Mouse (Mus musculus) intestine, embryonic 16.5 days (tissue): Measurements from ENCODE around the gene Dnmt3l. TPM values are rescaled to one million over a fixed set of nuclear protein-coding genes. Genes with fewer than 3 reads are reported as not detected.
"Not testable (repeated sequence)": the region's sequence is repeated elsewhere in the genome, so short reads cannot be mapped to it uniquely, and the experiment has no call there.

Experiments
- ATAC-seq: fragments of 200-750 bp; cut with Nextera tagmentation; 2 replicates; pipeline ENCODE4 v1.8.0; 2017; ENCODE audit warnings: moderate TSS enrichment, moderate library complexity
- H3K27ac ChIP-seq: fragments of 300-500 bp; sonication (generic); 2 replicates; pipeline ENCODE4 v1.5.1; 2014; ENCODE audit warnings: mild to moderate bottlenecking, low read length
- H3K27me3 ChIP-seq: fragments of 300-500 bp; sonication (generic); replicated peaks from 2 replicates; pipeline ENCODE4 v1.6.1; 2014; ENCODE audit warnings: low read length, control low read depth, mixed read lengths; ENCODE audit not compliant: control insufficient read depth, insufficient read depth
- H3K36me3 ChIP-seq: fragments of 300-500 bp; sonication (generic); 2 replicates; pipeline ENCODE4 v1.6.1; 2014; ENCODE audit warnings: low read length, control low read depth; ENCODE audit not compliant: control insufficient read depth, insufficient read depth
- H3K4me1 ChIP-seq: fragments of 300-500 bp; sonication (generic); 2 replicates; pipeline ENCODE4 v1.6.1; 2014; ENCODE audit warnings: low read length, control low read depth, mixed read lengths; ENCODE audit not compliant: control insufficient read depth, insufficient read depth
- H3K4me2 ChIP-seq: fragments of 300-500 bp; sonication (generic); 2 replicates; pipeline ENCODE4 v1.6.1; 2014; ENCODE audit warnings: low read depth, low read length, control low read depth
- H3K4me3 ChIP-seq: fragments of 300-500 bp; sonication (generic); 2 replicates; pipeline ENCODE4 v1.5.1; 2014; ENCODE audit warnings: mild to moderate bottlenecking, low read length
- H3K9ac ChIP-seq: fragments of 300-500 bp; sonication (generic); 2 replicates; pipeline ENCODE4 v1.6.1; 2014; ENCODE audit warnings: low read depth, low read length
- H3K9me3 ChIP-seq: fragments of 300-500 bp; sonication (generic); 2 replicates; pipeline ENCODE4 v1.6.1; 2016; ENCODE audit warnings: low read length, control low read depth; ENCODE audit not compliant: control insufficient read depth
- WGBS: fragments of 180-500 bp; shearing (Covaris S2); extraction: QIAGEN DNeasy Blood & Tissue Kit; methylation state at CpG from one replicate; pipeline ENCODE4 v1.1.7; 2014; 5-methylcytosine and 5-hydroxymethylcytosine counted together
- polyA plus RNA-seq: library from polyadenylated mRNA; unstranded; fragments of >200 nt; fragmentation: Nextera tagmentation; extraction: Ambion mirVana; gene quantifications from 2 replicates; pipeline ENCODE4 v1.2.1, GENCODE M21; 2015

Dnmt3l gene
- polyA plus RNA-seq, 1 experiment from 2014 or later, result 0.29 TPM

DNA sequence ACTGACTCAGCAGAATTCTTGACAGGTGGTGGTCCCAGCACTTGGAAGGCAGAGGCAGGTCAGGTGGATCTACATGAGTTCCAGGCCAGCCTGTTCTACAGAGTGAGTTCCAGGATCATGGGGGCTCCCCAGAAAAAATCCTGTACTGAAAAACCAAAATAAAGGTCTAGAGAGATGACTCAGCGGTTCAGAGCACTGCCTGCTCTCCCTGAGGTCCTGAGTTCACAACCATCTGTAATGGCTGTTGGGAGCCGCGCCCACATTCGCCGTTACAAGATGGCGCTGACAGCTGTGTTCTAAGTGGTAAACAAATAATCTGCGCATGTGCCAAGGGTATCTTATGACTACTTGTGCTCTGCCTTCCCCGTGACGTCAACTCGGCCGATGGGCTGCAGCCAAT, 21.8 kb upstream of the Dnmt3l start:
- WGBS, result 97% methylated on average over 6 of the region's 11 CpGs
- not testable (repeated sequence) for H3K4me2 ChIP-seq

DNA sequence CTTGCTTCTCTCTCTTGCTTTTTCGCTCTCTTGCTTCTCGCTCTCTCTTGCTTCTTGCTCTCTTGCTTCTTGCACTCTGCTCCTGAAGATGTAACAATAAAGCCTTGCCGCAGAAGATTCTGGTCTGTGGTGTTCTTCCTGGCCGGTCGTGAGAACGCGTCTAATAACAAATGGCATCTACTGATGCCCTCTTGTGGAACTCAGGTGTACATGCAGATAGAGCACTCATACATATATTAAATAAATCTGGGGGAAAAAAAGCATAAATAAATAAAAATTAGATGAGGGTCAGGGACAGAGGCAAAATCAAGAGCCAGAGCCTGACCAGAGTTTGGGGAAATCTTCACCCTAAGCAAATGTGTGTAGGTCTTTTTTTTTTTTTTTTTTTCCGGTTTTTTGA, 16.3 kb upstream of the Dnmt3l start:
- not testable (repeated sequence) for ATAC-seq, H3K36me3 ChIP-seq, H3K4me3 ChIP-seq, H3K27ac ChIP-seq, H3K4me2 ChIP-seq, H3K9ac ChIP-seq, H3K4me1 ChIP-seq, H3K9me3 ChIP-seq, H3K27me3 ChIP-seq
- WGBS, result 72% methylated on average over 6 of the region's 8 CpGs

More for the DNA sequence above, 21.8 kb upstream of the Dnmt3l start:
- not testable (repeated sequence) for H3K4me1 ChIP-seq, H3K9me3 ChIP-seq, H3K36me3 ChIP-seq, H3K27me3 ChIP-seq, H3K4me3 ChIP-seq, H3K27ac ChIP-seq, ATAC-seq, H3K9ac ChIP-seq

DNA sequence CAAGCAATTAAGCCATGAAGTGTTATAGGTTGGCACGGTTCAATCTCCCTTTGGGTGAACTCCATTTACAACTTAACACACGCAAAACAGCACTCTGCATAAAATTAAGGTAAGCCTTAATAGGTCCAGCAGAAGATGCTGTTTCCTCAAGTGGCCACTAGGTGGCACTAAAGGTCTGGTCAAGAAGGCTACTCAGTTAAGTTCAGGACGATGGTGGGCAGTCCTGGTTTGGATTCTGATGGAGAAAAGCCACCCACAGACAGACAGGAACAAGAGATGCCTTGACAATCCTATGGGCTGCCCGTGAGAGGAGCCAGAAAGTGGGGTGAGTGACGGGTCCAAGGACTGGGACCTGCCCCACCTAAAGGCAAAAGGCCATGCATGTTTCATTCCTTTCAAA, 13.6 kb upstream of the Dnmt3l start:
- Histone ChIP-seq H3K27me3 (no peaks in the 10 kb centered on the region), H3K9ac (no peak overlapping the region), H3K4me1 (no peaks in the 10 kb centered on the region), H3K4me3 (no peak overlapping the region), H3K27ac (no peak overlapping the region), H3K4me2 (no peak overlapping the region), H3K9me3 (no peaks in the 10 kb centered on the region), H3K36me3 (no peaks in the 10 kb centered on the region)
- ATAC-seq, result peak; percentile 59
- WGBS, result 3% methylated on average over 5 of the region's 5 CpGs

GRCm38 (mm10) chr10:78029080-78029479, 12.7 kb upstream of the Dnmt3l start:
- 91% methylated on average over 1 of the region's 1 CpGs for WGBS
- Histone ChIP-seq H3K4me1 (no peaks in the 10 kb centered on the region), H3K9ac (no peak overlapping the region), H3K27ac (no peak overlapping the region), H3K9me3 (no peaks in the 10 kb centered on the region), H3K27me3 (no peaks in the 10 kb centered on the region), H3K4me3 (no peak overlapping the region), H3K4me2 (no peak overlapping the region), H3K36me3 (no peaks in the 10 kb centered on the region)
- no peak for ATAC-seq

GRCm38 (mm10) chr10:78031987-78032386, 9.8 kb upstream of the Dnmt3l start:
- Histone ChIP-seq H3K9ac (no peak overlapping the region), H3K27ac (no peak overlapping the region), H3K27me3 (no peaks in the 10 kb centered on the region), H3K36me3 (no peaks in the 10 kb centered on the region), H3K4me1 (no peaks in the 10 kb centered on the region), H3K9me3 (no peaks in the 10 kb centered on the region), H3K4me2 (no peak overlapping the region), H3K4me3 (no peak overlapping the region)
- WGBS, result 63% methylated on average over 2 of the region's 2 CpGs
- peak; percentile 68 for ATAC-seq

- no peaks in the 10 kb centered on the region for H3K9me3 ChIP-seq
- no peak overlapping the region for H3K9ac ChIP-seq
- no peak overlapping the region for H3K4me3 ChIP-seq
- no peak overlapping the region for H3K4me2 ChIP-seq
- no peak overlapping the region for H3K27ac ChIP-seq
- ATAC-seq, result no peak
- no peaks in the 10 kb centered on the region for H3K36me3 ChIP-seq
- 81% methylated on average over 4 of the region's 4 CpGs for WGBS
- H3K4me1 ChIP-seq, result no peaks in the 10 kb centered on the region
- H3K27me3 ChIP-seq, result no peaks in the 10 kb centered on the region
Measured at GRCm38 (mm10) chr10:78037139-78037538, 4.6 kb upstream of the Dnmt3l start.

DNA sequence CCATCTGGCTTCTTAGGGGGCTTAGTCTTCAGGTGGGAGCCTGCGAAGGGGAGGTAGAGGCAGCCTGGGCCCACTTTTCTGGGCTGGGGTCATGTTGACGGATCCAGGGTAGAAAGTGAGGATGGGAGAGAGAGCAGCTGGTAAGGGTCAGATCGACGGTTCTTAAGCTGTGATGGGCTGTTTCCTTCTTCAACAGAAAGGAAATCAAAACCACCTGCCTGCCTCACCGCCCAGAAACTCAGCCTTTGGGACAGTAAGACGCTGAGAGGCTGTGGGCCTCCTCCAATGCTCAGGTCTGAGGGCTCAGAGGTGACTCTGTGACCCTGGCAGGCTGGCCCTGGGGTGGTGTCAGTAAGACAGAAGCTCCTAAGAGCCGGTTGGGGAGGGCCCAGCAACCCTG, 349 bp downstream of the Dnmt3l start:
- ATAC-seq, result no peak
- Histone ChIP-seq H3K27me3 (no peaks in the 10 kb centered on the region), H3K4me3 (no peak overlapping the region), H3K9ac (no peak overlapping the region), H3K9me3 (no peaks in the 10 kb centered on the region), H3K4me1 (peaks cover 3% of the 10 kb centered on the region; the same call in 1 of the 2 replicates), H3K4me2 (no peak overlapping the region), H3K36me3 (no peaks in the 10 kb centered on the region), H3K27ac (no peak overlapping the region)
- WGBS, result 76% methylated on average over 7 of the region's 7 CpGs

- no peak for ATAC-seq
- peak overlapping the region; percentile 51 for H3K4me2 ChIP-seq
- 71% methylated on average over 14 of the region's 14 CpGs for WGBS
- H3K36me3 ChIP-seq, result no peaks in the 10 kb centered on the region
- H3K4me1 ChIP-seq, result peaks cover 3% of the 10 kb centered on the region; the same call in 1 of the 2 replicates
- H3K27ac ChIP-seq, result no peak overlapping the region
- no peaks in the 10 kb centered on the region for H3K9me3 ChIP-seq
- no peaks in the 10 kb centered on the region for H3K27me3 ChIP-seq
- H3K4me3 ChIP-seq, result peak overlapping the region; percentile 23
- peak overlapping the region; percentile 60 for H3K9ac ChIP-seq
Measured at GRCm38 (mm10) chr10:78042697-78043405, 1.1 kb downstream of the Dnmt3l start.

DNA sequence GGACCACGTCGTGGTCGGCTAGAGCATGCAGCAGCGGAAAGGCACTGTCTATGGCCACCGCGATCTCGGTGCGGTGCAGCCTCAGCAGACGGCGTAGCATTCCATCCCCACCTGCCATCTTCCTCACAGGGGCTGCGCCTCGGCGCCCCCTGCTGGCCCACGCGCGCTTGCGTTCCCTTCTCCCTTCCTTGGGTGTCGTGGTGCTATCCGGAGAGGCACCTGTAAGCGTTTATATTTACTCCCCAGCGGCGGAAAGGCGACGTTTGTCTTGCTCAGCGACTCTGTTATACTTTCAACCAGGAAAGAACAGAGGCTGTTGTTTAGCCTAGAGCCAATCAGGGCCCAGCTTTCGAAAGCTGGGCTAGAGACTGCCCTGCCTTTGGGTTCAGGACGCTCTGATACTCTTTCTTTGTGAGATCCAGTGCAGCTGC, 1.7 kb downstream of the Dnmt3l start, which contains the start of gene Aire:
Gene Aire, minus strand, starts transcription at position 205 of the 431 bp plus-strand sequence.
- no peaks in the 10 kb centered on the region for H3K27me3 ChIP-seq
- peak within 1 kb of the TSS; percentile 23 for H3K4me3 ChIP-seq
- H3K4me1 ChIP-seq, result peaks cover 3% of the 10 kb centered on the region; the same call in 1 of the 2 replicates
- H3K36me3 ChIP-seq, result no peaks in the 10 kb centered on the region
- WGBS, result 2% methylated on average over 27 of the region's 27 CpGs
- peak within 1 kb of the TSS; percentile 60 for H3K9ac ChIP-seq
- ATAC-seq, result peak; percentile 86
- no peaks in the 10 kb centered on the region for H3K9me3 ChIP-seq
- peak within 1 kb of the TSS; percentile 51 for H3K4me2 ChIP-seq
- H3K27ac ChIP-seq, result no peak within 1 kb of the TSS

DNA sequence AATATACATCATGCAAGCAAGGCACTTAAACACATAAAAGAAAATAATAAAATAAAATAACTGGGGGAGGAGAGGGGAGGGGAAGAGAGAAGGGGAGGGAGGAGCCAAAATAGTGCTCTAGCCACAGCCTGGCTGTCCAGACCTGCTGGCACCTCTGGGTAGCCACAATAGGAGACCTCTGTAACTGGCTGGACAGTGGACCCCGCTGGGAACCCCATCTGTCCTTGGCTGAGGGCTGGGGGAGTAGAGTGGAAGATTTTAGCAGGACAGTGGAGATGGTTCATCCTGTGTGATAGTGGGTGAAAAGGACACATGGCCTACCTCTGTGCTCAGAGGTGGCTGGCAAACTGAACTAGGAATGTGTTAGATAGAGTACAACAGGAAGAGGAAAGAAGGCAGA, 2.8 kb downstream of the Dnmt3l start:
- H3K36me3 ChIP-seq, result no peaks in the 10 kb centered on the region
- H3K4me2 ChIP-seq, result no peak overlapping the region
- H3K4me1 ChIP-seq, result peaks cover 3% of the 10 kb centered on the region; the same call in 1 of the 2 replicates
- no peak overlapping the region for H3K9ac ChIP-seq
- H3K4me3 ChIP-seq, result no peak overlapping the region
- H3K27me3 ChIP-seq, result no peaks in the 10 kb centered on the region
- H3K9me3 ChIP-seq, result no peaks in the 10 kb centered on the region
- WGBS, result 76% methylated on average over 1 of the region's 1 CpGs
- no peak overlapping the region for H3K27ac ChIP-seq
- no peak for ATAC-seq
